Mouse (Mus musculus) forebrain, postnatal 0 days (tissue): ENCODE data around the gene Rala. TPM values are rescaled to one million over a fixed set of nuclear protein-coding genes. Genes with fewer than 3 reads are reported as not detected.
A peak's percentile ranks its signal among the peaks of the same experiment; 100 is the strongest.
"Not testable (repeated sequence)": the region's sequence is repeated elsewhere in the genome, so short reads cannot be mapped to it uniquely, and the experiment has no call there.

Experiments
- ATAC-seq: fragments of 200-750 bp; cut with Nextera tagmentation; 2 replicates; pipeline ENCODE4 v1.8.0; 2017; ENCODE audit warnings: mild to moderate bottlenecking, moderate library complexity
- DNase-seq: peaks from one replicate; pipeline ENCODE4 v3.0.0-alpha.2; 2015
- H3K27ac ChIP-seq: fragments of 300-500 bp; sonication (generic); 2 replicates; pipeline ENCODE4 v1.5.1; 2014; ENCODE audit warnings: low read depth, mild to moderate bottlenecking, antibody characterized with exemption, low read length, moderate library complexity, mixed read lengths
- H3K27me3 ChIP-seq: fragments of 300-500 bp; sonication (generic); 2 replicates; pipeline ENCODE4 v1.6.1; 2014; ENCODE audit warnings: mild to moderate bottlenecking, low read length, mixed read lengths; ENCODE audit not compliant: insufficient read depth
- H3K36me3 ChIP-seq: fragments of 300-500 bp; sonication (generic); 2 replicates; pipeline ENCODE4 v1.6.1; 2014; ENCODE audit warnings: mild to moderate bottlenecking, moderate library complexity; ENCODE audit not compliant: insufficient read depth
- H3K4me1 ChIP-seq: fragments of 300-500 bp; sonication (generic); 2 replicates; pipeline ENCODE4 v1.6.1; 2014; ENCODE audit warnings: antibody characterized with exemption; ENCODE audit not compliant: insufficient read depth
- H3K4me2 ChIP-seq: fragments of 300-500 bp; sonication (generic); 2 replicates; pipeline ENCODE4 v1.6.1; 2014; ENCODE audit warnings: low read depth, mild to moderate bottlenecking, moderate library complexity
- H3K4me3 ChIP-seq: fragments of 300-500 bp; sonication (generic); 2 replicates; pipeline ENCODE4 v1.5.1; 2014; ENCODE audit warnings: low read depth, low read length, mixed read lengths
- H3K9ac ChIP-seq: fragments of 300-500 bp; sonication (generic); 2 replicates; pipeline ENCODE4 v1.6.1; 2014; ENCODE audit warnings: mild to moderate bottlenecking
- H3K9me3 ChIP-seq: fragments of 300-500 bp; sonication (generic); 2 replicates; pipeline ENCODE4 v1.6.1; 2016; ENCODE audit warnings: low read length
- CTCF ChIP-seq: sonication (generic); IDR thresholded peaks from 2 replicates; pipeline ENCODE4 v1.5.1; 2016; ENCODE audit warnings: antibody characterized with exemption, control low read depth, low read depth
- WGBS: fragments of 180-500 bp; shearing (Covaris S2); extraction: QIAGEN DNeasy Blood & Tissue Kit; methylation state at CpG from one replicate; pipeline ENCODE4 v1.1.7; 2014; 5-methylcytosine and 5-hydroxymethylcytosine counted together
- polyA plus RNA-seq: library from polyadenylated mRNA; unstranded; fragments of >200 nt; fragmentation: Nextera tagmentation; extraction: Ambion mirVana; gene quantifications from 2 replicates; pipeline ENCODE4 v1.2.1, GENCODE M21; 2015
- total RNA-seq: library from RNA; depleted of rRNA; stranded (reverse); fragments of >200 nt; gene quantifications from 2 replicates; pipeline ENCODE4 v1.2.3, GENCODE M21; 2014

Gene Rala
- total and polyA plus RNA-seq, 2 experiments from 2014 or later = 107 to 254 TPM

GRCm38 (mm10) chr13:17976854-17977739 lies 33.1 kb upstream of the Rala start:
- H3K36me3 ChIP-seq = no peaks in the 10 kb centered on the region
- H3K4me1 ChIP-seq = no peaks in the 10 kb centered on the region
- no peaks in the 10 kb centered on the region for H3K27me3 ChIP-seq
- H3K4me2 ChIP-seq = no peak overlapping the region
- WGBS = 83% methylated on average over 8 of the region's 8 CpGs
- ATAC-seq (no peak), DNase-seq (no peak)
- no peak for TF ChIP-seq CTCF
- H3K9me3 ChIP-seq = no peaks in the 10 kb centered on the region
- H3K4me3 ChIP-seq = no peak overlapping the region
- no peak overlapping the region for H3K9ac ChIP-seq
- no peak overlapping the region for H3K27ac ChIP-seq

- no peaks in the 10 kb centered on the region for H3K4me1 ChIP-seq
- no peaks in the 10 kb centered on the region for H3K9me3 ChIP-seq
- no peak for DNase-seq
- WGBS = 54% methylated on average over 2 of the region's 2 CpGs
- no peak overlapping the region for H3K9ac ChIP-seq
- ATAC-seq = no peak
- H3K27ac ChIP-seq = no peak overlapping the region
- H3K4me3 ChIP-seq = no peak overlapping the region
- H3K27me3 ChIP-seq = no peaks in the 10 kb centered on the region
- no peak overlapping the region for H3K4me2 ChIP-seq
- TF ChIP-seq CTCF = no peak
- no peaks in the 10 kb centered on the region for H3K36me3 ChIP-seq
Observed at GRCm38 (mm10) chr13:17975891-17976290, 31.9 kb upstream of the Rala start.

- WGBS = 94% methylated on average over 1 of the region's 1 CpGs
Observed at GRCm38 (mm10) chr13:17975457-17975856, 31.4 kb upstream of the Rala start.

GRCm38 (mm10) chr13:17974734-17975133 lies 30.7 kb upstream of the Rala start:
- Histone ChIP-seq H3K36me3 (no peaks in the 10 kb centered on the region), H3K4me2 (no peak overlapping the region), H3K4me3 (no peak overlapping the region), H3K9me3 (no peaks in the 10 kb centered on the region), H3K4me1 (no peaks in the 10 kb centered on the region), H3K27ac (no peak overlapping the region), H3K27me3 (no peaks in the 10 kb centered on the region), H3K9ac (no peak overlapping the region)
- TF ChIP-seq CTCF = no peak
- DNase-seq (no peak), ATAC-seq (no peak)
- 96% methylated on average over 9 of the region's 9 CpGs for WGBS

More at GRCm38 (mm10) chr13:17975457-17975856, 31.4 kb upstream of the Rala start:
- H3K27me3 ChIP-seq = no peaks in the 10 kb centered on the region
- H3K4me3 ChIP-seq = no peak overlapping the region
- ATAC-seq (no peak), DNase-seq (no peak)
- H3K4me1 ChIP-seq = no peaks in the 10 kb centered on the region
- H3K27ac ChIP-seq = no peak overlapping the region
- no peaks in the 10 kb centered on the region for H3K9me3 ChIP-seq
- no peak overlapping the region for H3K9ac ChIP-seq
- H3K36me3 ChIP-seq = no peaks in the 10 kb centered on the region
- H3K4me2 ChIP-seq = no peak overlapping the region
- TF ChIP-seq CTCF = no peak

GRCm38 (mm10) chr13:17960613-17961012 lies 16.6 kb upstream of the Rala start:
- H3K27me3 ChIP-seq = no peaks in the 10 kb centered on the region
- H3K27ac ChIP-seq = no peak overlapping the region
- ATAC-seq (no peak), DNase-seq (no peak)
- no peaks in the 10 kb centered on the region for H3K9me3 ChIP-seq
- WGBS = 83% methylated on average over 7 of the region's 7 CpGs
- no peaks in the 10 kb centered on the region for H3K4me1 ChIP-seq
- H3K4me3 ChIP-seq = no peak overlapping the region
- TF ChIP-seq CTCF = no peak
- H3K36me3 ChIP-seq = no peaks in the 10 kb centered on the region
- no peak overlapping the region for H3K9ac ChIP-seq
- H3K4me2 ChIP-seq = no peak overlapping the region

GRCm38 (mm10) chr13:17954282-17954681 lies 10.2 kb upstream of the Rala start:
- peak; percentile 22 for DNase-seq
- no peaks in the 10 kb centered on the region for H3K4me1 ChIP-seq
- H3K36me3 ChIP-seq = no peaks in the 10 kb centered on the region
- H3K27ac ChIP-seq = no peak overlapping the region
- peak; percentile 89 for ATAC-seq
- H3K4me2 ChIP-seq = no peak overlapping the region
- H3K9me3 ChIP-seq = no peaks in the 10 kb centered on the region
- WGBS = 0% methylated on average over 1 of the region's 1 CpGs
- TF ChIP-seq CTCF = no peak
- H3K9ac ChIP-seq = no peak overlapping the region
- no peaks in the 10 kb centered on the region for H3K27me3 ChIP-seq
- no peak overlapping the region for H3K4me3 ChIP-seq

- 90% methylated on average over 8 of the region's 8 CpGs for WGBS
Observed at GRCm38 (mm10) chr13:17950581-17950980, 6.5 kb upstream of the Rala start.

More at GRCm38 (mm10) chr13:17950581-17950980, 6.5 kb upstream of the Rala start:
- not testable (repeated sequence) for H3K4me3 ChIP-seq, H3K27ac ChIP-seq, DNase-seq, H3K36me3 ChIP-seq, H3K4me1 ChIP-seq, H3K27me3 ChIP-seq, ATAC-seq, H3K9me3 ChIP-seq, H3K9ac ChIP-seq, H3K4me2 ChIP-seq
